In the genomic region with DNA sequence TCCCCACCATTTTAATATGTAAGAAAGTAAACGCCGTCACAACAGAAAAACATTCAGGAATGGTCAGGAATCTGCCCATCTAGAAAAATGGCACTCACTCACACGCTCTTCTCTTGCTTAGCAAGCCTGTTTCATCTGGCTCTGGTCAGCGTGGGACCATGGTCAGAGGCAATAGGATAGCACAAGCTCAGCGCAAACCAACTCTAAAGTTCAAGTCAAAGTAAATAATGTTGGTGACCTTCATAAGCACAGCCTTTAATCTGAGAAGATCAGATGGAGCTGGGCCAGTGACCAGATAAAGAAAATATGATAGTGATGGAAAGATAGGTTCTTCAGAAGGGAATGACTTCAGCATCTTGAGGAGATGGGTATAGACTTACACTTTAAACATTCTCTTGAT, we compare ENCODE assay signal across 32 mouse cellular contexts.
"Had no signal": no experiment of that assay in that cellular context is flagged by ENCODE, and none has a peak within 500 bp of the region (broad histone marks: within the 10 kb centered on the region; RNA-seq: fewer than 3 reads in every experiment).

No protein-coding gene starts in this region.

- DNase-seq: left cerebral cortex, postnatal 4 days; liver; liver, embryonic 13.5 days; liver, postnatal 0 days; lung, adult 18-20 months; lung, adult 2 months; lung, embryonic 14.5 days; lung, postnatal 10 days; lung, postnatal 14 days; lung, postnatal 36 days; lung, postnatal 4 days; midbrain, embryonic 14.5 days had no signal

- H3K9me3 ChIP-seq: limb, embryonic 10.5 days; limb, embryonic 12.5 days; limb, embryonic 13.5 days; limb, embryonic 15.5 days; liver, embryonic 12.5 days; liver, embryonic 13.5 days; liver, embryonic 15.5 days; lung, embryonic 15.5 days; megakaryocyte, embryonic 14.5 days; midbrain, embryonic 10.5 days; midbrain, embryonic 12.5 days; midbrain, embryonic 13.5 days; midbrain, embryonic 15.5 days; neural tube, embryonic 12.5 days had no signal

- H3K4me3 ChIP-seq: left cerebral cortex, adult 2 months; limb, embryonic 10.5 days; limb, embryonic 12.5 days; limb, embryonic 13.5 days; limb, embryonic 15.5 days; liver, embryonic 12.5 days; liver, embryonic 13.5 days; liver, embryonic 15.5 days; lung, embryonic 15.5 days; megakaryocyte, embryonic 14.5 days; midbrain, embryonic 10.5 days; midbrain, embryonic 12.5 days; midbrain, embryonic 13.5 days; midbrain, embryonic 15.5 days; myocyte; neural tube, embryonic 12.5 days had no signal

- H3K27me3 ChIP-seq: limb, embryonic 12.5 days; limb, embryonic 13.5 days; limb, embryonic 15.5 days; liver, embryonic 12.5 days; liver, embryonic 13.5 days; liver, embryonic 15.5 days; lung, embryonic 15.5 days; megakaryocyte, embryonic 14.5 days; midbrain, embryonic 12.5 days; midbrain, embryonic 13.5 days; midbrain, embryonic 15.5 days; neural tube, embryonic 12.5 days had no signal

- H3K9ac ChIP-seq: limb, embryonic 12.5 days; limb, embryonic 13.5 days; limb, embryonic 15.5 days; liver, embryonic 12.5 days; liver, embryonic 13.5 days; liver, embryonic 14.5 days; liver, embryonic 15.5 days; liver, postnatal 0 days; lung, embryonic 14.5 days; lung, embryonic 15.5 days; midbrain, embryonic 12.5 days; midbrain, embryonic 13.5 days; midbrain, embryonic 15.5 days; neural tube, embryonic 12.5 days had no signal

- H3K36me3 ChIP-seq: limb, embryonic 10.5 days; limb, embryonic 12.5 days; limb, embryonic 13.5 days; limb, embryonic 15.5 days; liver, embryonic 12.5 days; liver, embryonic 13.5 days; liver, embryonic 15.5 days; lung, embryonic 15.5 days; midbrain, embryonic 10.5 days; midbrain, embryonic 12.5 days; midbrain, embryonic 13.5 days; midbrain, embryonic 15.5 days; neural tube, embryonic 12.5 days had no signal

- H3K4me1 ChIP-seq: midbrain, embryonic 12.5 days; midbrain, embryonic 13.5 days; midbrain, embryonic 15.5 days; neural tube, embryonic 12.5 days had no signal

- ATAC-seq: liver, embryonic 12.5 days; liver, postnatal 0 days; lung, postnatal 0 days; midbrain, embryonic 13.5 days; midbrain, embryonic 15.5 days; midbrain, embryonic 16.5 days had no signal

- H3K4me2 ChIP-seq: limb, embryonic 12.5 days; limb, embryonic 13.5 days; limb, embryonic 15.5 days; liver, embryonic 12.5 days; liver, embryonic 13.5 days; liver, embryonic 15.5 days; lung, embryonic 14.5 days; lung, embryonic 15.5 days; midbrain, embryonic 11.5 days; midbrain, embryonic 12.5 days; midbrain, embryonic 13.5 days; midbrain, embryonic 15.5 days; neural tube, embryonic 12.5 days had no signal

- H3K27ac ChIP-seq: left cerebral cortex, adult 2 months; limb, embryonic 10.5 days; limb, embryonic 12.5 days; limb, embryonic 13.5 days; limb, embryonic 15.5 days; liver, embryonic 12.5 days; liver, embryonic 13.5 days; liver, embryonic 14.5 days; liver, embryonic 15.5 days; lung, embryonic 15.5 days; macrophage; midbrain, embryonic 10.5 days; midbrain, embryonic 12.5 days; midbrain, embryonic 13.5 days; midbrain, embryonic 15.5 days; neural tube, embryonic 12.5 days had no signal
